Mouse (Mus musculus) limb, embryonic 10.5 days (tissue): ENCODE measurements at regions not wholly inside any gene's neighbourhood (a gene's known extent, or its start where the extent isn't known, plus 50 kb on each side); places are given as distances from the start of the nearest gene placed in this dataset.
A peak's percentile ranks its signal among the peaks of the same experiment; 100 is the strongest.

ENCODE experiments used
- DNase-seq: peaks from one replicate; pipeline ENCODE4 v3.0.0-alpha.2; 2017; ENCODE audit warnings: low spot score
- H3K27ac ChIP-seq: fragments of 300-500 bp; sonication (generic); 2 replicates; pipeline ENCODE4 v1.5.1; 2016; ENCODE audit warnings: mild to moderate bottlenecking
- H3K27me3 ChIP-seq: fragments of 300-500 bp; sonication (generic); 2 replicates; pipeline ENCODE4 v1.6.1; 2016; ENCODE audit warnings: low read depth, mild to moderate bottlenecking; ENCODE audit not compliant: poor library complexity, severe bottlenecking
- H3K36me3 ChIP-seq: fragments of 300-500 bp; sonication (generic); 2 replicates; pipeline ENCODE4 v1.6.1; 2016; ENCODE audit warnings: mild to moderate bottlenecking, moderate library complexity
- H3K4me1 ChIP-seq: fragments of 300-500 bp; sonication (generic); 2 replicates; pipeline ENCODE4 v1.6.1; 2016
- H3K4me3 ChIP-seq: fragments of 300-500 bp; sonication (generic); 2 replicates; pipeline ENCODE4 v1.5.1; 2016; ENCODE audit warnings: mild to moderate bottlenecking, moderate library complexity
- H3K9me3 ChIP-seq: fragments of 300-500 bp; sonication (generic); replicated peaks from 2 replicates; pipeline ENCODE4 v1.6.1; 2016; ENCODE audit warnings: mild to moderate bottlenecking
- WGBS: fragments of 180-500 bp; shearing (Covaris S2); methylation state at CpG from one replicate; pipeline ENCODE4 v1.1.7; 2016; 5-methylcytosine and 5-hydroxymethylcytosine counted together

DNA sequence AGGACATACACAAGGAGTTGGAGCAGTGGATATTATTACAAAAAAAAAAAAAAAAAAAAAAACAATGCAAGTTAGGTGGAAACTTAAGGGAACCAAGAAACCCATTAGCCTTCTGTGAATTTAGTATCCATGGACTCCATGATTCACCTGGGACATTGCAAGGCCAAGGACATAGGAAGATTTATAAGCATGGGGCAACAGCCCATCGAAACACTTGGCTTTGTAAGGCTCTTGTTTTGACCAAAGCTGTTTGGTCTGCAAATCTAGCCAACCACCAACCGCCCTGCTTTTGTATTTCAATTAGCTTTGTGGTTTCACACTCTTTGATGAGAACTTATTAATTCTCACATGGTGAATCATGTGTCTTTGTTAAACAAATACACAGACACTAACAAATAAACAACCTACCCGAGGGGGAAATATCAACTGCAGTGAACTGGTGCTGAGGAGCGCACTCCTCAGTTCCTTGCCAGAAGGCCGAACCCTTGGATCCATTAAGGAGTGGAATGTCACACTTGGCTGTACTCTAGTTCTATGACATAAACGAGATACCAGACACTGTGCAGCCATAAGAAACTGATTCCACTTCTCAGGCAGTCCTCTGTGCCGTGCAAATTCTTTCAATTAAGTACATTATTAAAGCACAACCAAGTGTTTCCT lies 529.7 kb downstream of the Tmem38b start:
- Histone ChIP-seq H3K4me3 (no peak overlapping the region), H3K9me3 (no peaks in the 10 kb centered on the region), H3K27ac (no peak overlapping the region), H3K36me3 (no peaks in the 10 kb centered on the region), H3K4me1 (no peaks in the 10 kb centered on the region), H3K27me3 (no peaks in the 10 kb centered on the region)
- DNase-seq: no peak
- WGBS: 80% methylated on average over 7 of the region's 7 CpGs

DNA sequence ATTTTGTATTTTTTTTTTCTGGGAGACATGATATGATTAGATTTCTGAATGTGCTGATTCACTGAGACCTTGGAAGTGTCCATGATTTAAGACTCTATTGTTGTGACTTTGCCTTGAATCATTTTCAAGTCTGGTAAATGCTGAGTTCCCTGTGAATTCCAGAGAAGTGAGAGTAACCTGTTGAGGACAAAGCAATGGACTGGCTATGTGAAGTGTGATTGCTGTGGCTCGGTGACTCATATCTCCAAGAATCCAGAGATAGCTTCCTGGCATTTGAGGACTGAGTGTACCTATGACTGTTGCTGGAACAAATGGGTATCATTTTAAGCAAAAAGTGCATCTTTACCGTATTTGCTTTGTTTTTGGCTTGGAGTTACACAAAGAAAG lies 530.2 kb downstream of the Tmem38b start:
- 91% methylated on average over 2 of the region's 2 CpGs for WGBS
- H3K9me3 ChIP-seq: no peaks in the 10 kb centered on the region
- H3K4me1 ChIP-seq: no peaks in the 10 kb centered on the region
- H3K27me3 ChIP-seq: no peaks in the 10 kb centered on the region
- no peak overlapping the region for H3K27ac ChIP-seq
- H3K36me3 ChIP-seq: no peaks in the 10 kb centered on the region
- DNase-seq: no peak
- no peak overlapping the region for H3K4me3 ChIP-seq

DNA sequence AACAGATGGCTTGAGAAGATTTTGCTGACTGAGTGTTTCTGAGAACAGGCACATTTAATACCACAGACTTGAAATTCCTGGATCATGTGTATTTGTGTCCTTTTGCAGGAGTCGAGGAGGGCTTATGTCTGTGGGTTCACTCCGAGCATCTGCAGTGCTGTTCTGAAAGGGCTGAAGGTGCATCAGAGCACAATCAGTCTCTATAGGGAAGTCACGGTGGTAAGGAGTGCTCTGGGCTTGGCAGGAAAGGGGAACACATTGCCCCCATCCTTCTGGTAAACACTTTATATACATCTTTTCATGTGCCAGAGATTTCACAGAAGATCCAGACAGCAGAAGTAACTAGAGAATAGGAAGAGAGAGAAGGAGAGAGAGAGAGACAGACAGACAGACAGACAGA lies 545.1 kb downstream of the Tmem38b start:
- WGBS: 81% methylated on average over 3 of the region's 3 CpGs
- peaks cover 21% of the 10 kb centered on the region for H3K4me1 ChIP-seq
- H3K4me3 ChIP-seq: no peak overlapping the region
- H3K27me3 ChIP-seq: no peaks in the 10 kb centered on the region
- no peak for DNase-seq
- no peak overlapping the region for H3K27ac ChIP-seq
- H3K9me3 ChIP-seq: no peaks in the 10 kb centered on the region
- H3K36me3 ChIP-seq: no peaks in the 10 kb centered on the region

DNA sequence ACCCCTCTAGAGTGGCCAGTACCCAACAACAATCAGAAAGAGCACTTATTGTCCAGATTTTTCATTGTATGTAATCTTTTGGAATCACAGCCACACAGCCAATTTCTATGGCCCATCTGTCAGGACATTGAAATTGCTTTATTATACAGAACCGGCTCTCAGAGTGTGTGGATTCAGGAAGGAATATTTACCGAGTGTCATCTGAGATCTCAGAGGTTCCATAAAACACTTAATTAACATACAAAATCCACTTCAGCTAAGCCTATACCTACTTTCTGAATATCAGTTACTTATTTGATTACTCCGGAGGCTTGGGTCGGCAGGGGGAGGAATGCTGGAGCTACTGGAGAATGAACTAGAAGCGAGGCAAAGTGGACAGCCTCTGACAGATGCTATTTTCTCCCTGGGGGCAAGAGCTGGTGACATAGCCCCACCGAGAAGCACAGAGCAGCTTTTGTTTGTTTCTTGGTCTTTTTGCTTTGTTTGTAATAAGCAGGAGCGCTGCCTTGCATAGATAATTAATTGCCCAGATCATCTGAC lies 545.6 kb downstream of the Tmem38b start:
- no peaks in the 10 kb centered on the region for H3K36me3 ChIP-seq
- DNase-seq: no peak
- WGBS: 65% methylated on average over 7 of the region's 7 CpGs
- peaks cover 21% of the 10 kb centered on the region for H3K4me1 ChIP-seq
- no peak overlapping the region for H3K4me3 ChIP-seq
- H3K9me3 ChIP-seq: no peaks in the 10 kb centered on the region
- no peak overlapping the region for H3K27ac ChIP-seq
- H3K27me3 ChIP-seq: no peaks in the 10 kb centered on the region

DNA sequence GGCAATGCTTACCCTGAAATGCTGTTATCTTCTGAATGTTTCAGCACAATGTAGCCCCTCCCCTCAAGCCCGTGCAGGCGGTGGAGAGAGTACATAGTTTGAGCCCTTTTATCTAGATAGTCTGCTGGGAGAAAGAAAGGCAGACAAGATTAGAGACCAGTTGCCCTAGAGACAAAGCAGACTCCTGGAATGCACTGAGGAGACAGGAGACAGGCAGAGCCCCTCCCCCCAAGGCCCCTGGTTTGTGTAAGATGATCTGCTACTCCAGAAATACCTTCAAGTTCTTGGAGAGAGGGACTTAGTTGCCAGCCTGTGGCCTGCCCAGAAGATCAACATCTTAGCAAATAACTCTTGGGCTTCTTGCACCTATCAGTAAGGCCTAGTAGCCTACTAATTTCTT lies 547.8 kb downstream of the Tmem38b start:
- WGBS: 4% methylated on average over 2 of the region's 2 CpGs
- DNase-seq: peak; percentile 47
- Histone ChIP-seq H3K27ac (peak overlapping the region; percentile 86), H3K4me1 (peaks cover 27% of the 10 kb centered on the region), H3K4me3 (no peak overlapping the region), H3K9me3 (no peaks in the 10 kb centered on the region), H3K27me3 (no peaks in the 10 kb centered on the region), H3K36me3 (no peaks in the 10 kb centered on the region)

DNA sequence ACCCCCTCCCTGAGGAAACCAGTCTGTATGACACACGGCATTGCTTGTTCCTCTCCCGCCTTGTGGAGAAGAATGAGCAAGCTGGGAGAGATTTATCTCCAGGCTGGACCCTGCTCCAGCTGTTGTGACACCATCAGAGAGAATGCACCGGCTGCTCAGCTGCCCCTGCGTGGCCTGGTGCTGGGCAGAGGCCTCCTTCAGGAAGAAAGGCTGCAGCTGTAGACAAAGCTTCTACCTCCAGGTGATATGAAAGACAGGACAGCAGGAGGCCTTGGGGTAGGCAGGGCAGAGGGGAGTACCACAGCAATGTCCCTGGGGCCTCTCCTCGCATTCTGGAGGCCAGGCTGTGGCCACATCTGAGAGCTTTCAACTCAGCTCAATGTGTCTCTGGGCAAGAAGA lies 548.6 kb downstream of the Tmem38b start:
- Histone ChIP-seq H3K36me3 (no peaks in the 10 kb centered on the region), H3K9me3 (no peaks in the 10 kb centered on the region), H3K4me1 (peaks cover 27% of the 10 kb centered on the region), H3K27me3 (no peaks in the 10 kb centered on the region), H3K27ac (peak overlapping the region; percentile 86), H3K4me3 (no peak overlapping the region)
- DNase-seq: peak; percentile 57
- WGBS: 7% methylated on average over 5 of the region's 5 CpGs

DNA sequence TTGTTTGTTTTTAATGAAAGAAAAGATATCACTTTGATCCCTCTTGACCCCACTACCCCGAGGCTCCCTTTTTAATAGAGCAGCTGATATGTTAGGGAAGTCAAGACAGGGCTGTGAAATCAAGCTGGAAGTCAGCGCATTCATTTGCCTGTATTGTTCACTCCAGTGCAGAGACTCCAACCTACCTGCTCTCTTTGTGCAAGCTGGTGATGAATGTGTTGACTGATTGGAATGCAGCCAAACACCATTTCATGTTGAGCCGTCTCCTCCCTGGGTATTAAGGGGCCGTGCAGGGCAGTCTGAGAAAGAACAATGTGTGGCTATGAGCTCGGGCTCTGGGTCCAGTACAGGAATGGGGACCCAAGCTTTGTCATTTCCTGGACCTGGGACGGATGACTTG lies 557.4 kb upstream of the Zfp462 start:
- H3K27ac ChIP-seq: peak overlapping the region; percentile 46; the same call in 1 of the 2 replicates
- H3K27me3 ChIP-seq: no peaks in the 10 kb centered on the region
- H3K4me1 ChIP-seq: peaks cover 45% of the 10 kb centered on the region
- no peaks in the 10 kb centered on the region for H3K9me3 ChIP-seq
- WGBS: 51% methylated on average over 6 of the region's 6 CpGs
- DNase-seq: peak; percentile 47
- H3K36me3 ChIP-seq: no peaks in the 10 kb centered on the region
- H3K4me3 ChIP-seq: no peak overlapping the region

DNA sequence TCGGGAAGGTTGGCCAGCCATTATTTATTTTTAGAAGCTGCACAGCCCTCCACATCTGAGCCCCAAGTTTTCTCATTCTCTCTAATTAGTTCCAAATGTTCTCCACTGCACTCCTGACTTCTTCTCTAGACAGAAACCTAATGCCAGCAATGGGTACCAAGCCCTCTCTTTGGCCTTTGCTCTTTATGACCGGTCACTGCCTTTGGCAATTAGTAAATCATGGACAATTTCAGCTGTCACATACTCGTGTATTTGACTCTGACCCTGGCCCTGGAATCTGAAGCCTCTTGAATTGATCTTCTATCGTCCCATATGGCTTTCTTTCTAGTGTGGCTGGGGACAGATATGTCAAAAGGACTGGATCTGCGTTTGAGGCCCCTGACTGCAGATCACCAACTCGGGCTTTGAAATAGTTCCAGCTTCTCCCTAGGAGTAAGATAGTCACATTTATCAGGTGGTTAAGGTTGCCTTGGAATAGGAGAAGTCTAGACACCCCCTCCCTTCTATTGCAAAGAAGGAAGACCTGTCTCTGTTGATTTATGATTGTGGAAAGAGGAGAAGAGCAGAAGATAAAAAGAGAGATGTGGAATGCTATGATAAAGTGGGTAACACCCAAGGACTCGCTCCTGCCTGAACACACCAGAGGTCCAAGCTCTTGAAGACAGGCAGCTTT lies 553.2 kb upstream of the Zfp462 start:
- 6% methylated on average over 7 of the region's 7 CpGs for WGBS
- H3K27me3 ChIP-seq: no peaks in the 10 kb centered on the region
- peak overlapping the region; percentile 73 for H3K27ac ChIP-seq
- DNase-seq: peak; percentile 54
- no peak overlapping the region for H3K4me3 ChIP-seq
- H3K4me1 ChIP-seq: peaks cover 43% of the 10 kb centered on the region
- H3K36me3 ChIP-seq: no peaks in the 10 kb centered on the region
- no peaks in the 10 kb centered on the region for H3K9me3 ChIP-seq

DNA sequence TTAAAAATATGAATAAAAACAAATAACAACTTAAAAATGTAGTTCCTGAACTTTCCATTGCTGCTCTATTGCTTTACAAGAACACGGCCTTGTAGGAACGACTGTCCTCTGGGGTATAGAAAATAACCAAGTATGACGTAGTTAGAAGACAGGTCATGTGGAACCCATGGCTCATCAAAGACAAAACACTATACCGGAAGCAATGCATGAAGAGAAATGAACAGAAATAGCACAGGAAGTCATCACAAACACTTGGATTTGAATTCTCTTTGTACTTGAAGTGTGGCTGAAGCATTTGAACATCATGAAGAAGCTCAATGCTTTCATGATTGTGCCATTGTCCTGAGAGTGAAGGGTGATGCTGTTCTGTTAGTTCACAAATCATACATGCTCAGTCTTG lies 538.7 kb upstream of the Zfp462 start:
- Histone ChIP-seq H3K27ac (no peak overlapping the region), H3K27me3 (no peaks in the 10 kb centered on the region), H3K4me1 (no peaks in the 10 kb centered on the region), H3K4me3 (no peak overlapping the region), H3K36me3 (no peaks in the 10 kb centered on the region), H3K9me3 (no peaks in the 10 kb centered on the region)
- DNase-seq: no peak
- WGBS: 95% methylated on average over 4 of the region's 4 CpGs

DNA sequence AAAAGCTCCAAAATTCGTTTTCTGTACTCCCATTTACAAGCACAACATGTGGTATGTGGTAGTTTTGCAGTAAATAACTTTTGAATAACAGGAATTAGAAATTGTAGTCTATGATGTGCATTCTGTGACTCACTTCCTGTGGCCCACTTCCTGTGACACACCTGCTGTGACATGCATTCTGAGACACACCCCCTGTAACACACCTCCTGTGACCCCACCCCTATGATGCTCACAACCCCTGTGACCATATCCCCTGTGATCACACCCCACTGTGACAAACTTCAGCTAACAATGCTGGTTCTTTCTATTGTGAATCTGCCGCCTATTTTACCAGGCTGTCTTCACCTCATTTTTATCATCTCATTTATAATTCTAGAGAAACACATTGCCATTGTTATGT lies 536.9 kb upstream of the Zfp462 start:
- H3K27ac ChIP-seq: no peak overlapping the region
- no peaks in the 10 kb centered on the region for H3K36me3 ChIP-seq
- no peaks in the 10 kb centered on the region for H3K27me3 ChIP-seq
- H3K4me1 ChIP-seq: no peaks in the 10 kb centered on the region
- no peak overlapping the region for H3K4me3 ChIP-seq
- DNase-seq: no peak
- 67% methylated on average over 2 of the region's 2 CpGs for WGBS
- H3K9me3 ChIP-seq: no peaks in the 10 kb centered on the region

DNA sequence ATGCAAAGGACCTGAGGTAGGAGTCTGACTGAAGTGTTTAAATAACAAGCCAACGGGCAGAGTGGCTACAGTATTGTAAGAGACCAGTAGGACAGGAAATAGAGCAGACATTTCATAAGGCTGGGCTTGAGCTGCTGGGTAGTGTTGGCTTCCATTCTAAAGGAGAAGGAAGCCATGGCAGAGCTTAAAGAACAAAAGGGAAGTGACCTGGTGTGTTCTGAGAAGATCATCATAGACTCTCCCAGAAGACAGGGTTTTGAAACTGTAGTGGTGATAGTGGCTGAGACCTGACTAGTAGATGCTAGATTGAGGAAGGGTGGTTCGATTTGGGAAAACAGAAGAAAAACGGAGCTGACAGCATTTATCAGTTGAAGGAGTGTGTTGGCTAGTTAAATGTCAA lies 514.1 kb upstream of the Zfp462 start:
- H3K9me3 ChIP-seq: no peaks in the 10 kb centered on the region
- H3K4me3 ChIP-seq: no peak overlapping the region
- 70% methylated on average over 3 of the region's 3 CpGs for WGBS
- DNase-seq: no peak
- no peaks in the 10 kb centered on the region for H3K36me3 ChIP-seq
- no peaks in the 10 kb centered on the region for H3K27me3 ChIP-seq
- no peaks in the 10 kb centered on the region for H3K4me1 ChIP-seq
- H3K27ac ChIP-seq: no peak overlapping the region

DNA sequence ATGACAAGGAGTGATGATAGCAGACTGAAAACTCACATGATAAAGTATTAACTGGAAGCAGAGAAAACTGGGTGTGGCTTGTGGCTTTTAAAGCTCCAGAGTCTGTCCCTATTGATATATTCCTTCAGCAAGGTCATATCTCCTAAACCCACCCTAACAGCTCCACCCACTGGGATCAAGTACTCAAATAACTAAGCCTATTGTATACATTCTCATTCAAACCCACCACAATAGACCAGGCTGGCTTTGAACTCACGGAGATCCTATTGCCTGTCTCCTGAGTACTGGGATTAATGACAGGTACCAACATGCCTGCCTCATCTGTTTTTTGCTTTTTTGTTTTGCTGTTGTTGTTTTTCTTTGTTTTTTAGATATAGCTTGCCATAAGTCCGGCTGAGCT lies 484.3 kb upstream of the Zfp462 start:
- WGBS: 89% methylated on average over 2 of the region's 2 CpGs
- DNase-seq: no peak

DNA sequence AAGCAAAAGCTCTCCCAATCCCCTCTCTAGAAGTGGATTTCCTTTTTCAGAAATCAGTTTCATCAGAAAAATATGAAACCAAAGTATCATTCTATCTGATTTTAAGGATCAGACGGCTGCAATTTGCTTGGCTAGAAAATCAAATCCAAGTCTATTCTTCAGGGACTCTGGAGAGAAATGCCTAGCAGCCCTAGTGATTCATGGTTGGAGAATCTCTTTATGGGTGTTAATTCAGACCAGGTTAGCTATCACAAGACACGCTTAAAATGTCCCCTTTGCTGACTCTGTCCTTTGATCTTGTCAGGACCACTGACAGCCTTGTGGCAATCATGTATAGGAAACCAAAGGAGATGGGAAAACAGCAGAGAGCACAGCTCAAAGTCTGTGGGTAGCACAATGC lies 475.7 kb upstream of the Zfp462 start:
- no peaks in the 10 kb centered on the region for H3K27me3 ChIP-seq
- peak overlapping the region; percentile 83 for H3K27ac ChIP-seq
- no peak overlapping the region for H3K4me3 ChIP-seq
- peaks cover 42% of the 10 kb centered on the region for H3K4me1 ChIP-seq
- 32% methylated on average over 2 of the region's 2 CpGs for WGBS
- H3K36me3 ChIP-seq: no peaks in the 10 kb centered on the region
- DNase-seq: no peak
- H3K9me3 ChIP-seq: no peaks in the 10 kb centered on the region

More for the DNA sequence above, 484.3 kb upstream of the Zfp462 start:
- H3K9me3 ChIP-seq: no peaks in the 10 kb centered on the region
- H3K4me3 ChIP-seq: no peak overlapping the region
- no peaks in the 10 kb centered on the region for H3K27me3 ChIP-seq
- no peak overlapping the region for H3K27ac ChIP-seq
- H3K36me3 ChIP-seq: no peaks in the 10 kb centered on the region
- H3K4me1 ChIP-seq: no peaks in the 10 kb centered on the region
